ENCODE assay signal across 31 mouse cellular contexts in genomic region chr17:57996461-57996860, GRCm38 (mm10).
DNase-seq lines count a peak whose midpoint lies in the region; ATAC-seq and TF ChIP-seq lines count a peak whose summit lies in the region.
"Had no signal": no experiment of that assay in that cellular context is flagged by ENCODE, and none has a peak within 500 bp of the region (broad histone marks: within the 10 kb centered on the region; RNA-seq: fewer than 3 reads in every experiment).

No protein-coding gene starts in this region.

- no peaks in the 10 kb centered on the region for H3K36me3 ChIP-seq in midbrain, embryonic 11.5 days (ENCODE audit: control insufficient read depth, insufficient read depth, low read length)
- H3K36me3 ChIP-seq in midbrain, embryonic 13.5 days, result no peaks in the 10 kb centered on the region
- H3K36me3 ChIP-seq: embryonic facial prominence, embryonic 12.5 days; embryonic facial prominence, embryonic 15.5 days; G1E; heart, embryonic 10.5 days; heart, embryonic 13.5 days had no signal

- no peak overlapping the region for H3K27ac ChIP-seq in midbrain, embryonic 11.5 days (ENCODE audit: low read depth, low read length)
- no peak overlapping the region for H3K27ac ChIP-seq in midbrain, embryonic 13.5 days
- no peak overlapping the region for H3K27ac ChIP-seq in layer of hippocampus, adult 2 months
- H3K27ac ChIP-seq: embryonic facial prominence, embryonic 12.5 days; embryonic facial prominence, embryonic 15.5 days; forebrain, embryonic 13.5 days; heart, adult 2 months; heart, embryonic 10.5 days; heart, embryonic 13.5 days; hindbrain, embryonic 14.5 days; hindbrain, postnatal 0 days had no signal

- no peaks in the 10 kb centered on the region for H3K9me3 ChIP-seq in midbrain, embryonic 11.5 days (ENCODE audit: control insufficient read depth, low read length)
- H3K9me3 ChIP-seq in midbrain, embryonic 13.5 days, result no peaks in the 10 kb centered on the region
- H3K9me3 ChIP-seq: embryonic facial prominence, embryonic 12.5 days; embryonic facial prominence, embryonic 15.5 days; forebrain, embryonic 13.5 days; G1E; heart, embryonic 10.5 days; heart, embryonic 13.5 days had no signal

- 9% methylated on average over 1 of the region's 1 CpGs for WGBS in midbrain, embryonic 11.5 days
- WGBS in midbrain, embryonic 13.5 days, result 11% methylated on average over 1 of the region's 1 CpGs

- peaks cover 5% of the 10 kb centered on the region; the same call in 1 of the 2 replicates for H3K4me1 ChIP-seq in midbrain, embryonic 11.5 days (ENCODE audit: control insufficient read depth, insufficient read depth, low read length)
- H3K4me1 ChIP-seq in midbrain, embryonic 13.5 days (replicated peaks), result no peaks in the 10 kb centered on the region
- H3K4me1 ChIP-seq: embryonic facial prominence, embryonic 12.5 days; embryonic facial prominence, embryonic 15.5 days; forebrain, embryonic 13.5 days; heart, embryonic 10.5 days; heart, embryonic 13.5 days had no signal

- no peaks in the 10 kb centered on the region for H3K27me3 ChIP-seq in midbrain, embryonic 11.5 days (ENCODE audit: control insufficient read depth, insufficient read depth, low read length)
- no peaks in the 10 kb centered on the region for H3K27me3 ChIP-seq in midbrain, embryonic 13.5 days
- H3K27me3 ChIP-seq: embryonic facial prominence, embryonic 12.5 days; embryonic facial prominence, embryonic 15.5 days; forebrain, embryonic 13.5 days; heart, embryonic 13.5 days; Patski had no signal

- no peak for TF ChIP-seq CTCF in layer of hippocampus, adult 2 months (conservative IDR thresholded peaks at IDR 0.05)

- H3K9ac ChIP-seq in midbrain, embryonic 11.5 days (ENCODE audit: low read length), result no peak overlapping the region
- H3K9ac ChIP-seq in midbrain, embryonic 13.5 days (replicated peaks), result no peak overlapping the region
- H3K9ac ChIP-seq: embryonic facial prominence, embryonic 12.5 days; embryonic facial prominence, embryonic 15.5 days; forebrain, embryonic 13.5 days; heart, embryonic 13.5 days; hindbrain, embryonic 14.5 days had no signal

- peak; percentile 44; the same call in 1 of the 2 replicates for ATAC-seq in midbrain, embryonic 11.5 days (ENCODE audit: low FRiP score)
- ATAC-seq in midbrain, embryonic 13.5 days, result no peak
- ATAC-seq: activated CD4-positive, CD25-positive, alpha-beta regulatory T cell, adult 4 months; CD4-positive, CD25-positive, alpha-beta regulatory T cell, adult 4 months; forebrain, embryonic 13.5 days; forebrain, embryonic 16.5 days; hindbrain, postnatal 0 days; inflammation-experienced regulatory T-cells, adult 6 months; intestine, embryonic 16.5 days; Patski had no signal

- no peak overlapping the region for H3K4me2 ChIP-seq in midbrain, embryonic 11.5 days
- H3K4me2 ChIP-seq in midbrain, embryonic 13.5 days (replicated peaks), result no peak overlapping the region
- H3K4me2 ChIP-seq: embryonic facial prominence, embryonic 12.5 days; embryonic facial prominence, embryonic 15.5 days; forebrain, embryonic 13.5 days; heart, embryonic 13.5 days; hindbrain, embryonic 14.5 days had no signal

- DNase-seq in midbrain, embryonic 11.5 days (ENCODE audit: low spot score, missing footprints), result peak; percentile 82
- DNase-seq in R1 (ENCODE audit: low read depth, low spot score), result peak; percentile 80
- DNase-seq in embryo, embryonic 11 days, result peak; percentile 1
- no peak for DNase-seq in spleen, postnatal 36 days (ENCODE audit: low spot score in 2 of 2)
- no peak for DNase-seq in layer of hippocampus, adult 2 months (ENCODE audit: low spot score in 2 of 2)
- DNase-seq: adrenal gland, adult 8-10 months; adrenal gland, postnatal 25 days; cerebellum, adult 11-12 months; cerebellum, adult 8-10 months; cerebellum, postnatal 14 days; gastrocnemius, postnatal 10 days; gastrocnemius, postnatal 36 days; heart, adult 2 months; heart, postnatal 14 days; heart, postnatal 4 days had no signal

- H3K4me3 ChIP-seq in midbrain, embryonic 11.5 days (ENCODE audit: low read depth, low read length), result no peak overlapping the region
- no peak overlapping the region for H3K4me3 ChIP-seq in midbrain, embryonic 13.5 days (replicated peaks)
- H3K4me3 ChIP-seq in layer of hippocampus, adult 2 months, result no peak overlapping the region
- H3K4me3 ChIP-seq: embryonic facial prominence, embryonic 12.5 days; embryonic facial prominence, embryonic 15.5 days; erythroblast, embryonic 14.5 days; forebrain, embryonic 13.5 days; heart, adult 2 months; heart, embryonic 10.5 days; heart, embryonic 13.5 days had no signal

Comparison
In these comparisons a context has a peak if more than half of its experiments do, and no peak if none do; other contexts are left out.
1. DNase-seq: peak in midbrain, embryonic 11.5 days (single experiment), R1 (single experiment) and embryo, embryonic 11 days (single experiment); none in spleen, postnatal 36 days (0 of 2) and layer of hippocampus, adult 2 months (0 of 2).